Mouse (Mus musculus) hindbrain, postnatal 0 days (tissue): ENCODE measurements at regions not wholly inside any gene's neighbourhood (a gene's known extent, or its start where the extent isn't known, plus 50 kb on each side); places are given as distances from the start of the nearest gene placed in this dataset.

ENCODE experiments used
- ATAC-seq: fragments of 200-750 bp; cut with Nextera tagmentation; 2 replicates; pipeline ENCODE4 v1.8.0; 2017; ENCODE audit warnings: mild to moderate bottlenecking, moderate TSS enrichment, moderate library complexity
- DNase-seq: peaks from one replicate; pipeline ENCODE4 v3.0.0-alpha.2; 2015; ENCODE audit warnings: low spot score
- H3K27ac ChIP-seq: fragments of 300-500 bp; sonication (generic); 2 replicates; pipeline ENCODE4 v1.5.1; 2014; ENCODE audit warnings: mild to moderate bottlenecking
- H3K27me3 ChIP-seq: fragments of 300-500 bp; sonication (generic); 2 replicates; pipeline ENCODE4 v1.6.1; 2014; ENCODE audit warnings: low read length, mixed read lengths; ENCODE audit not compliant: insufficient read depth
- H3K36me3 ChIP-seq: fragments of 300-500 bp; sonication (generic); 2 replicates; pipeline ENCODE4 v1.6.1; 2014; ENCODE audit warnings: low read length, mixed read lengths; ENCODE audit not compliant: insufficient read depth
- H3K4me1 ChIP-seq: fragments of 300-500 bp; sonication (generic); 2 replicates; pipeline ENCODE4 v1.6.1; 2014; ENCODE audit warnings: antibody characterized with exemption, low read length, mixed read lengths; ENCODE audit not compliant: insufficient read depth
- H3K4me2 ChIP-seq: fragments of 300-500 bp; sonication (generic); 2 replicates; pipeline ENCODE4 v1.6.1; 2014; ENCODE audit warnings: low read depth, mild to moderate bottlenecking, low read length, moderate library complexity, mixed read lengths
- H3K4me3 ChIP-seq: fragments of 300-500 bp; sonication (generic); 2 replicates; pipeline ENCODE4 v1.5.1; 2014; ENCODE audit warnings: low read length
- H3K9ac ChIP-seq: fragments of 300-500 bp; sonication (generic); replicated peaks from 2 replicates; pipeline ENCODE4 v1.6.1; 2014; ENCODE audit warnings: mild to moderate bottlenecking, low read length, moderate library complexity, mixed read lengths
- H3K9me3 ChIP-seq: fragments of 300-500 bp; sonication (generic); 2 replicates; pipeline ENCODE4 v1.6.1; 2016; ENCODE audit warnings: low read length, mixed read lengths
- CTCF ChIP-seq: IDR thresholded peaks from 2 replicates; pipeline ENCODE4 v1.5.1; 2016; ENCODE audit warnings: antibody characterized with exemption, control low read depth, low read depth
- WGBS: fragments of 180-500 bp; shearing (Covaris S2); extraction: QIAGEN DNeasy Blood & Tissue Kit; methylation state at CpG from one replicate; pipeline ENCODE4 v1.1.7; 2014; 5-methylcytosine and 5-hydroxymethylcytosine counted together
- microRNA-seq, 2 experiments: library from miRNA; unstranded; fragments of <30 nt; microRNA quantifications; one replicate each; pipeline ENCODE4; 2016

DNA sequence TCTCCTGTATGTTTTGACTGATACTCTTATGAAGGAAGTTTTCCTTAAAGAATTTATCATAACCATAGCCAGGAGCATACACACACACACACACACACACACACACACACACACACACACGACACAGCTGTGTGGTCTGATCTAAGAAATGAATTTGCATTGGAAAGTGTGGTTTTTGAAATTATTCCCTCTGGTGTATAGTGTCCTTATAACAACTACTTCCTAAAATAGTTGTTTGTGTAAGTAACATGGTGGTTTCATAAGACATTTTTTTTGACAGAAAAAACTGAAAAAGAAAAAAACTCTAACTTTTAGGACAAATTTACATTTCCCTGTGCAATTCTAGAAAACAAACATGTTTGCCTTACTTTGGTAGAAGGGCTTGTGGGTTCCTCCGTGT lies 826.3 kb downstream of the Hace1 start:
- Histone ChIP-seq H3K9ac (no peak overlapping the region), H3K4me2 (no peak overlapping the region), H3K27me3 (no peaks in the 10 kb centered on the region), H3K4me1 (no peaks in the 10 kb centered on the region), H3K4me3 (no peak overlapping the region), H3K27ac (no peak overlapping the region), H3K36me3 (no peaks in the 10 kb centered on the region), H3K9me3 (no peaks in the 10 kb centered on the region)
- TF ChIP-seq CTCF = no peak
- DNase-seq = no peak
- WGBS = 73% methylated on average over 2 of the region's 2 CpGs
- ATAC-seq = no peak

Small RNAs in the stretch of these regions (microRNA-seq; reads per million reads assigned to microRNA genes)
- gene Gm27410 = 0 reads per million in 2 experiments
